ENCODE assay signal across 25 mouse cellular contexts in the genomic region with DNA sequence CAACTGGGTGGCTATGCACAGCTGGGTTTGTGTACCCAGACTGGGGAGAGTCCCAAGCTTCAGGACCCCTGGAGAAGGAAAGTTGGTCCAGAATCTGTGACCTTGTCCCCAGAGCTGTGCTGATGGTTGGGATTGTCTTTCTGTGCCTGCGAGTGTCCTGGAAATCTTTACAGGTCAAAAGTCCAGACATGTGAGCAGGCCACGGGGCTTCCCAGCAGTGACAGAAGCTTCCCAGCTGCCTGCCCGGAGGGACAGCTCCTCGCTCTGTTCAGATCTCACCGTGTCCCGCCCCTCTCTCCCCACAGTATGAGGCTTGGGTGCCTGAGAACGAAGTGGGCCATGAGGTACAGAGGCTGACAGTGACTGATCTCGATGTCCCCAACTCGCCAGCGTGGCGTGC. TPM values are rescaled to one million over a fixed set of nuclear protein-coding genes. Genes with fewer than 3 reads are reported as not detected.
DNase-seq lines count a peak whose midpoint lies in the region; ATAC-seq and TF ChIP-seq lines count a peak whose summit lies in the region.
"Had no signal": no experiment of that assay in that cellular context is flagged by ENCODE, and none has a peak within 500 bp of the region (broad histone marks: within the 10 kb centered on the region; RNA-seq: fewer than 3 reads in every experiment).

No protein-coding gene starts in this region.

- H3K4me1 ChIP-seq in liver, embryonic 16.5 days (ENCODE audit: control insufficient read depth, low read depth, low read length), result no peaks in the 10 kb centered on the region
- no peaks in the 10 kb centered on the region for H3K4me1 ChIP-seq in liver, embryonic 12.5 days
- peaks cover 50% of the 10 kb centered on the region for H3K4me1 ChIP-seq in E14TG2a.4 (replicated peaks; ENCODE audit: low read depth, low read length)
- H3K4me1 ChIP-seq: embryonic facial prominence, embryonic 10.5 days; embryonic facial prominence, embryonic 12.5 days; forebrain, embryonic 13.5 days; forebrain, embryonic 15.5 days had no signal

- ATAC-seq in liver, embryonic 16.5 days (ENCODE audit: low read depth), result peak; percentile 37; the same call in 1 of the 2 replicates
- ATAC-seq in liver, embryonic 12.5 days, result no peak
- ATAC-seq in frontal cortex, adult (ENCODE audit: low TSS enrichment), result no peak
- ATAC-seq: activated CD4-positive, CD25-positive, alpha-beta regulatory T cell, adult 4 months; forebrain, embryonic 13.5 days; forebrain, embryonic 15.5 days; forebrain, postnatal 0 days; Patski had no signal

- peak; percentile 85 for DNase-seq in yolk sac, embryonic 10.5 days (ENCODE audit: low spot score)
- DNase-seq: adrenal gland, adult 8-10 months; adrenal gland, postnatal 14 days; adrenal gland, postnatal 36 days; cerebellum, adult 11-12 months; cerebellum, adult 2 months; cerebellum, adult 9-10 months; cerebellum, postnatal 10 days; cerebellum, postnatal 25 days; forebrain, postnatal 0 days had no signal

- H3K36me3 ChIP-seq in liver, embryonic 16.5 days (ENCODE audit: control insufficient read depth, insufficient read depth), result no peaks in the 10 kb centered on the region
- peaks cover 5% of the 10 kb centered on the region; the same call in 1 of the 2 replicates for H3K36me3 ChIP-seq in liver, embryonic 12.5 days
- H3K36me3 ChIP-seq in E14TG2a.4 (ENCODE audit: insufficient read depth, low read length), result peaks cover 95% of the 10 kb centered on the region
- H3K36me3 ChIP-seq: forebrain, embryonic 15.5 days; G1E had no signal

- TF ChIP-seq CTCF in E14TG2a.4 (conservative IDR thresholded peaks at IDR 0.05; ENCODE audit: low read length), result no peak

- no peak overlapping the region for H3K4me3 ChIP-seq in liver, embryonic 16.5 days (ENCODE audit: low read depth, low read length)
- no peak overlapping the region for H3K4me3 ChIP-seq in liver, embryonic 12.5 days
- H3K4me3 ChIP-seq in E14TG2a.4 (replicated peaks; ENCODE audit: low read length), result peak overlapping the region; percentile 29
- H3K4me3 ChIP-seq: embryonic facial prominence, embryonic 10.5 days; embryonic facial prominence, embryonic 12.5 days; forebrain, embryonic 13.5 days; forebrain, embryonic 15.5 days had no signal

- no peak overlapping the region for H3K4me2 ChIP-seq in liver, embryonic 16.5 days (ENCODE audit: low read depth, low read length)
- no peak overlapping the region for H3K4me2 ChIP-seq in liver, embryonic 12.5 days
- H3K4me2 ChIP-seq: embryonic facial prominence, embryonic 12.5 days; forebrain, embryonic 13.5 days; forebrain, embryonic 15.5 days had no signal

- no peaks in the 10 kb centered on the region for H3K9me3 ChIP-seq in liver, embryonic 16.5 days (replicated peaks; ENCODE audit: control insufficient read depth, low read length)
- no peaks in the 10 kb centered on the region for H3K9me3 ChIP-seq in liver, embryonic 12.5 days (replicated peaks)
- H3K9me3 ChIP-seq in E14TG2a.4 (ENCODE audit: low read length), result no peaks in the 10 kb centered on the region
- H3K9me3 ChIP-seq: embryonic facial prominence, embryonic 10.5 days; embryonic facial prominence, embryonic 12.5 days; forebrain, embryonic 13.5 days; forebrain, embryonic 15.5 days; G1E had no signal

- no peaks in the 10 kb centered on the region for H3K27me3 ChIP-seq in liver, embryonic 16.5 days (ENCODE audit: control insufficient read depth, insufficient read depth, low read depth, low read length)
- H3K27me3 ChIP-seq in liver, embryonic 12.5 days (replicated peaks), result no peaks in the 10 kb centered on the region
- no peaks in the 10 kb centered on the region for H3K27me3 ChIP-seq in E14TG2a.4 (ENCODE audit: insufficient read depth, low read length)
- H3K27me3 ChIP-seq: embryonic facial prominence, embryonic 12.5 days; forebrain, embryonic 13.5 days; forebrain, embryonic 15.5 days; Patski had no signal

- H3K27ac ChIP-seq in liver, embryonic 16.5 days (ENCODE audit: low read length), result no peak overlapping the region
- no peak overlapping the region for H3K27ac ChIP-seq in liver, embryonic 12.5 days
- H3K27ac ChIP-seq: embryonic facial prominence, embryonic 10.5 days; embryonic facial prominence, embryonic 12.5 days; forebrain, embryonic 13.5 days; forebrain, embryonic 15.5 days had no signal

- 63% methylated on average over 11 of the region's 11 CpGs for WGBS in liver, embryonic 16.5 days (ENCODE audit: insufficient replicate concordance)
- WGBS in liver, embryonic 12.5 days (ENCODE audit: insufficient replicate concordance), result 58% methylated on average over 11 of the region's 11 CpGs

- H3K9ac ChIP-seq in liver, embryonic 16.5 days (ENCODE audit: low read depth, low read length), result no peak overlapping the region
- H3K9ac ChIP-seq in liver, embryonic 12.5 days, result no peak overlapping the region
- H3K9ac ChIP-seq: embryonic facial prominence, embryonic 12.5 days; forebrain, embryonic 13.5 days; forebrain, embryonic 15.5 days; forebrain, postnatal 0 days had no signal

RNA-seq across cellular contexts. Expression of a gene that starts 30.3 kb away (rescaled TPM):
- polyA plus RNA-seq in liver, embryonic 16.5 days (2015; fragmentation: Nextera tagmentation; extraction: Ambion mirVana), result 1.2 and 1.4 TPM in 2 replicates
- 6.8 and 6.9 TPM in 2 replicates for polyA plus RNA-seq in liver, embryonic 12.5 days (2016; fragmentation: Nextera tagmentation; extraction: Ambion mirVana)
- polyA plus RNA-seq: activated CD4-positive, CD25-positive, alpha-beta regulatory T cell, adult 4 months; G1E had no signal

RNA-seq across cellular contexts. Expression of a gene that starts 32.3 kb away (rescaled TPM):
- polyA plus RNA-seq in liver, embryonic 16.5 days (2015; fragmentation: Nextera tagmentation; extraction: Ambion mirVana), result 6.8 and 7.2 TPM in 2 replicates
- polyA plus RNA-seq in liver, embryonic 12.5 days (2016; fragmentation: Nextera tagmentation; extraction: Ambion mirVana), result 4.0 and 7.1 TPM in 2 replicates

RNA-seq across cellular contexts. Expression of a gene that starts 40.7 kb away (rescaled TPM):
- not detected in 2 replicates for polyA plus RNA-seq in liver, embryonic 16.5 days (2015; fragmentation: Nextera tagmentation; extraction: Ambion mirVana)
- polyA plus RNA-seq in liver, embryonic 12.5 days (2016; fragmentation: Nextera tagmentation; extraction: Ambion mirVana), result not detected in 2 replicates
- polyA plus RNA-seq: activated CD4-positive, CD25-positive, alpha-beta regulatory T cell, adult 4 months; C2C12; cerebellum, adult 2 months; cortical plate, adult 2 months; embryonic facial prominence, embryonic 10.5 days; embryonic facial prominence, embryonic 12.5 days; embryonic facial prominence, embryonic 14.5 days; forebrain, embryonic 11.5 days; forebrain, embryonic 13.5 days; forebrain, embryonic 15.5 days; forebrain, postnatal 0 days; G1E; Patski had no signal
